Mouse (Mus musculus) embryonic facial prominence, embryonic 11.5 days (tissue): ENCODE data around the gene Lmna. TPM values are rescaled to one million over a fixed set of nuclear protein-coding genes. Genes with fewer than 3 reads are reported as not detected.

Experiments used
- ATAC-seq: fragments of 200-750 bp; cut with Nextera tagmentation; replicated peaks from 2 replicates; pipeline ENCODE4 v1.8.0; 2017; ENCODE audit warnings: low read depth; ENCODE audit not compliant: insufficient number of reproducible peaks, low FRiP score, low TSS enrichment
- DNase-seq: peaks from one replicate; pipeline ENCODE4 v3.0.0-alpha.2; 2015; ENCODE audit warnings: low spot score
- H3K27ac ChIP-seq: fragments of 300-500 bp; sonication (generic); replicated peaks from 2 replicates; pipeline ENCODE4 v1.5.1; 2014; ENCODE audit warnings: mild to moderate bottlenecking, low read depth, low read length, control low read depth
- H3K27me3 ChIP-seq: fragments of 300-500 bp; sonication (generic); 2 replicates; pipeline ENCODE4 v1.6.1; 2014; ENCODE audit warnings: mild to moderate bottlenecking, low read length, moderate library complexity, mixed read lengths; ENCODE audit not compliant: control insufficient read depth, insufficient read depth
- H3K36me3 ChIP-seq: fragments of 300-500 bp; sonication (generic); replicated peaks from 2 replicates; pipeline ENCODE4 v1.6.1; 2014; ENCODE audit warnings: low read depth, mild to moderate bottlenecking, low read length, moderate library complexity, mixed read lengths; ENCODE audit not compliant: control insufficient read depth, insufficient read depth
- H3K4me1 ChIP-seq: fragments of 300-500 bp; sonication (generic); 2 replicates; pipeline ENCODE4 v1.6.1; 2014; ENCODE audit warnings: low read length, mixed read lengths; ENCODE audit not compliant: control insufficient read depth, insufficient read depth
- H3K4me2 ChIP-seq: fragments of 300-500 bp; sonication (generic); 2 replicates; pipeline ENCODE4 v1.6.1; 2014; ENCODE audit warnings: low read depth, mild to moderate bottlenecking, control low read depth, low read length, moderate library complexity
- H3K4me3 ChIP-seq: fragments of 300-500 bp; sonication (generic); 2 replicates; pipeline ENCODE4 v1.5.1; 2014; ENCODE audit warnings: low read depth, low read length, control low read depth
- H3K9ac ChIP-seq: fragments of 300-500 bp; sonication (generic); replicated peaks from 2 replicates; pipeline ENCODE4 v1.6.1; 2014; ENCODE audit warnings: mild to moderate bottlenecking, control low read depth, low read length
- H3K9me3 ChIP-seq: fragments of 300-500 bp; sonication (generic); replicated peaks from 2 replicates; pipeline ENCODE4 v1.6.1; 2016; ENCODE audit warnings: mild to moderate bottlenecking, low read length, inconsistent platforms, mixed read lengths; ENCODE audit not compliant: control insufficient read depth
- WGBS: fragments of 180-500 bp; shearing (Covaris S2); extraction: QIAGEN DNeasy Blood & Tissue Kit; methylation state at CpG from one replicate; pipeline ENCODE4 v1.1.7; 2014; 5-methylcytosine and 5-hydroxymethylcytosine counted together
- polyA plus RNA-seq: library from polyadenylated mRNA; unstranded; fragments of >200 nt; fragmentation: Nextera tagmentation; extraction: Ambion mirVana; gene quantifications from 2 replicates; pipeline ENCODE4 v1.2.1, GENCODE M21; 2014

The Lmna gene
- polyA plus RNA-seq, 1 experiment from 2014 or later: 28.7 TPM

GRCm38 (mm10) chr3:88521803-88522331 is 12.1 kb upstream of the Lmna start:
- no peaks in the 10 kb centered on the region; the same call in 1 of the 2 replicates for H3K4me1 ChIP-seq
- H3K27me3 ChIP-seq: no peaks in the 10 kb centered on the region
- DNase-seq (peak; percentile 85), ATAC-seq (0 out of 2 replicates have a peak, but pooled peaks have one; percentile 24)
- 34% methylated on average over 9 of the region's 9 CpGs for WGBS
- peaks cover 3% of the 10 kb centered on the region for H3K36me3 ChIP-seq
- H3K4me3 ChIP-seq: no peak overlapping the region
- H3K9me3 ChIP-seq: no peaks in the 10 kb centered on the region
- H3K27ac ChIP-seq: no peak overlapping the region
- no peak overlapping the region for H3K4me2 ChIP-seq
- no peak overlapping the region for H3K9ac ChIP-seq

DNA sequence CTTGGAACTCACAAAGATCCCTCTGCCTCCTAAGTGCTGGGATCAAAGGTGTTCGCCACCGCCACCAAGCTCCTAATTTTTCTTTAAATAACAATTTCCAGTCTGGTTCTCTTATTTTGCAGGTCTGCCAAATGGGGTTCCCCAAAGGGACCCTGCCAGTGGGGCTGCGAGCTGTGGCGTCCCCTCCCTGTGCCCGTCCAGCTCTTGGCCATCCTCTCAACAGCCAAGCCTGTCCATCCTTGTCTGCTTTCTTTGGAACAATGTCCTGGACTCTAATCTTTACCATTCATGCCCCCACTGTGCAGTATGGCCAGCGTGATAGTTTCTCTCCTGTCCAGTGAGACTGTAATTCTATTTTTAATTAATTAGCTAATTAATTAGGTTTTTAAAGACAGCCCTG is 11.4 kb upstream of the Lmna start:
- DNase-seq: no peak
- Histone ChIP-seq H3K4me1 (no peaks in the 10 kb centered on the region; the same call in 1 of the 2 replicates), H3K4me2 (no peak overlapping the region), H3K9ac (no peak overlapping the region), H3K9me3 (no peaks in the 10 kb centered on the region), H3K36me3 (peaks cover 3% of the 10 kb centered on the region), H3K27ac (no peak overlapping the region), H3K4me3 (no peak overlapping the region), H3K27me3 (no peaks in the 10 kb centered on the region)
- WGBS: 90% methylated on average over 6 of the region's 6 CpGs
- ATAC-seq: no peak

DNA sequence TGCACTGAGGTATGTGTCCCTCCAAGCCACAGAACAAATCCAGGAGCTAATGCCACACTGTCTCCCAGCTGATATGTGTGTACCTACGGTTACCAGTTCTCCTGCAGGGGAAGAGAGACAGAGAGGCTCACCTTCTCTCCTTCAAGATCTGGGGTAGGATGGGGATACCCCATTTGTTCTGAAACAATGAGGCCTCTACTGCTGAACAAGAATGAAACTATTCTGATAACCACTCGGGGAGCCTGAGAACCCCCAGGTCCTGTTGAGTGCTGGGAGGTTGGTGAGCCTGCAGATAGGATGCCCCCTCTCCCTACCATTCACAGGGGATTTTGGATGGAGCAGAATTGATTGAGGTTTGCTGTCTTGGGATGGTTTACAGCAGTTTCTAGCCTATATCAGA is 10.3 kb upstream of the Lmna start:
- 63% methylated on average over 2 of the region's 2 CpGs for WGBS
- Histone ChIP-seq H3K9me3 (no peaks in the 10 kb centered on the region), H3K27me3 (no peaks in the 10 kb centered on the region), H3K4me1 (no peaks in the 10 kb centered on the region), H3K4me3 (no peak overlapping the region), H3K9ac (no peak overlapping the region), H3K36me3 (peaks cover 2% of the 10 kb centered on the region), H3K4me2 (no peak overlapping the region), H3K27ac (no peak overlapping the region)
- no peak for ATAC-seq
- DNase-seq: no peak

DNA sequence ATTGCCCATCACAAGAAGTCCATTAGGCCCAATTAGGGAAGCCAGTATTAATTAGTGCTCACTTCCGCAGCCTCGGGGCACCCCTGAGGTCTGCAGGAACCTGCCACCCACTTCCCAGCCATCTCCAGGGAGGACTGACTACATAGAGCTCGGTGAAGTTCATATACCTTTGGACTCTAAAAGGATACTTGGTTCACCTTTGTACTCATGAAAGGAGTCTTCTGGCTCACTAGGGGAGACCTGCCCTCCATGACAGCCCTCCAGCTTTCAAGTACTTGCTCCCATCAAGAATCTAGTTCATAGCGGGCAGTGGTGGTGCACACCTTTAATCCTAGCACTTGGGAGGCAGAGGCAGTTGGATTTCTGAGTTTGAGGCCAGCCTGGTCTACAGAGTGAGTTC is 8.7 kb upstream of the Lmna start:
- Histone ChIP-seq H3K9me3 (no peaks in the 10 kb centered on the region), H3K36me3 (no peaks in the 10 kb centered on the region), H3K27ac (no peak overlapping the region), H3K4me1 (peaks cover 2% of the 10 kb centered on the region; the same call in 1 of the 2 replicates), H3K9ac (no peak overlapping the region), H3K4me2 (no peak overlapping the region), H3K4me3 (no peak overlapping the region), H3K27me3 (no peaks in the 10 kb centered on the region)
- ATAC-seq: no peak
- DNase-seq: no peak
- 87% methylated on average over 4 of the region's 4 CpGs for WGBS

- Histone ChIP-seq H3K4me2 (no peak overlapping the region), H3K9me3 (no peaks in the 10 kb centered on the region), H3K9ac (no peak overlapping the region), H3K36me3 (no peaks in the 10 kb centered on the region), H3K27me3 (no peaks in the 10 kb centered on the region), H3K4me3 (no peak overlapping the region), H3K4me1 (peaks cover 6% of the 10 kb centered on the region), H3K27ac (no peak overlapping the region)
- no peak for ATAC-seq
- 88% methylated on average over 2 of the region's 2 CpGs for WGBS
- DNase-seq: no peak
Observed at GRCm38 (mm10) chr3:88516407-88516806, 6.7 kb upstream of the Lmna start.

DNA sequence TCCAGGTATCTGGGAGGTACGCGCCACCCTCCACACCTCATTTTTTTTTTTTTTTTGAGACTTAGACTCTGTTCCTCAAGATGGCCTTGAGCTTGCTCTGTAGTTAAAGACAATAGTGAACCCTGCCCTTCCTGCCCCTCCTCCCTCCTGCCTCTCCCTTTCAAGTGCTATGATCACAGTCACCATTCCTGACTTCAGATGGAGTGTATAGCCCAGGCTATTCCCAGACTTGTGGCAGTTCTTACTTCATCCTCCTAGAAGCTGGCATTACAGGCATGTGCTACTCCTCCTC is 5.3 kb upstream of the Lmna start:
- no peak for ATAC-seq
- no peak for DNase-seq

DNA sequence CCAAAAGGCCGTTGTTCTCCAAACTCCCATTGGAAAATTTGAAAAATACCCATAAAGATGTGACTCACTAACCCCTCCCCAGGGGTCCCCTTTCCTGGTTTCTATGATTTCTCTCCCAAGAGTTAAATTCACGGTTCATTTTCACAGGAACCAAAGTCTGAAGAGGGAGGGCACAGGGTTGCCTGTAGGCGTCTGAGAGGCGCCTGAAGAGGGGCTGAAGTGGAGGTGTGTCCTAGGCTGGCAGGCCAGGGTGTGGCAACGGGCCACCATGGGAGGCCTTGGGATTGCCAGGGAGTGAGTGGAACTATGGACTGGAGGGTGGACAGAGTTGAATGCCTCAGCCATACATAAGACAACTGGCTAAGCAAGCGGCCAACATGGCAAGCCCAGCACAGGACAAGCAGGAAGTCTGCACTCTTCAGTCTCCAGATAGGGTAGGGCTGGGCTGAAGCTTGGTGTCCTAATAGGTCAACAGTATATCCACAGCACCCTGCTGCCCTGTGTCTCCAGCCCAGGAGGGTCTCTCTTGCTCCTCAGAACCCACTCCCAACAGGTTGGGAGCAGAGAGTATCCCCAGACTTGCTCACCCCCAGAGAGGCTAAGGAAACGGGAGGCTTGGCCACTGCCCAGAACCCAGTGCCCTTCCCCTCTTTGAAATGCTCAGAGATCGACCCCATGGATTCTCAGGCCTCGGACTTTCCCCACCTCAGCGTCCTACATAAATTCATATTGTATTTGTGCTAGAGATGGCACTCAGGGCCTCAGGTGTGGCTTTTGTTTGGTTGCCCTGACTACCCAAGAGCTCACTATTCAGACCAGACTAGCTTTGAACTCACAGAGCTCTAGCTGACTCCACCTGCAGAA is 4.7 kb upstream of the Lmna start:
- Histone ChIP-seq H3K9ac (no peak overlapping the region), H3K36me3 (no peaks in the 10 kb centered on the region), H3K27ac (no peak overlapping the region), H3K27me3 (no peaks in the 10 kb centered on the region), H3K9me3 (no peaks in the 10 kb centered on the region), H3K4me2 (no peak overlapping the region), H3K4me3 (no peak overlapping the region), H3K4me1 (peaks cover 7% of the 10 kb centered on the region)
- DNase-seq: no peak
- WGBS: 84% methylated on average over 10 of the region's 10 CpGs
- ATAC-seq: no peak

More for the DNA sequence above, 5.3 kb upstream of the Lmna start:
- WGBS: 96% methylated on average over 2 of the region's 2 CpGs
- H3K9ac ChIP-seq: no peak overlapping the region
- H3K27me3 ChIP-seq: no peaks in the 10 kb centered on the region
- no peaks in the 10 kb centered on the region for H3K36me3 ChIP-seq
- no peak overlapping the region for H3K4me2 ChIP-seq
- no peaks in the 10 kb centered on the region for H3K9me3 ChIP-seq
- H3K4me3 ChIP-seq: no peak overlapping the region
- peaks cover 6% of the 10 kb centered on the region for H3K4me1 ChIP-seq
- H3K27ac ChIP-seq: no peak overlapping the region

DNA sequence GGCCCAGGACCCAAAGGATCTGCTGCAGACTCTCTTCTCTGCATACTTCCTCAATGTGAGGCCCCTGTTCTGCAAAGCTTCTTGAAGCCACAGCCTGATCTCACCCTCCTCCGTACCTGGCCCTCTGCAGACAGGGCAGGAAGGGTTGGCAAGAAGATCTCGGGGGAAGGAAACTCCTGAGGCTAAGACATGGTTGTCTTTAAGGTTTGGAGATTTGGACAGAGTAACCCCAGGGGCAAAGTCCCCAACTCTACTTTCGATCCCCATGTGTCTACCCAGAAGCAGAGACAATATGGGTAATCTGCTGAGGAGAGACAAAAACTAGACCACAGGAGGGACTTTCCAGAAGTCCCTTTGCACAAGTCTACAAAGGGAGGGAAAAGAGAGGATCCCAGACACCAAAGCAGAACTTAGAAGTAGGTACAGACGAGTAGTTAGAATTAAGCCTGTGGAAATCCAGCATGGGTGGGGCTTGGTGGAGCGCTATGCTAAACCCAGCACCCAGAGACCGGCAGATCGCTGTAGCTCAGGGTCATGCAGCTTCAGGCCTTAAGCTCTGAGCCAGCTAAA is 3.9 kb upstream of the Lmna start:
- Histone ChIP-seq H3K27ac (no peak overlapping the region), H3K9ac (no peak overlapping the region), H3K4me1 (peaks cover 9% of the 10 kb centered on the region), H3K4me2 (no peak overlapping the region), H3K27me3 (no peaks in the 10 kb centered on the region), H3K36me3 (no peaks in the 10 kb centered on the region), H3K9me3 (no peaks in the 10 kb centered on the region), H3K4me3 (no peak overlapping the region)
- WGBS: 82% methylated on average over 7 of the region's 7 CpGs
- DNase-seq (no peak), ATAC-seq (no peak)
